Mouse (Mus musculus) large intestine, adult 2 months (tissue): ENCODE results near the gene Nptx1. TPM values are rescaled to one million over a fixed set of nuclear protein-coding genes. Genes with fewer than 3 reads are reported as not detected.

Experiments used
- DNase-seq: peaks from one replicate; pipeline ENCODE4 v3.0.0-alpha.2; 2012; ENCODE audit warnings: low read depth, low spot score
- WGBS: fragments of 180-500 bp; shearing (Covaris S2); methylation state at CpG from one replicate; pipeline ENCODE4 v1.1.7; 2018; 5-methylcytosine and 5-hydroxymethylcytosine counted together
- polyA plus RNA-seq: library from polyadenylated mRNA; depleted of rRNA; stranded (reverse); fragments of >200 nt; gene quantifications from 2 replicates; pipeline ENCODE4 v1.2.3, GENCODE M21; 2012

Gene Nptx1
- polyA plus RNA-seq, 1 experiment, result 0.62 TPM

- 67% methylated on average over 8 of the region's 8 CpGs for WGBS
Measured at GRCm38 (mm10) chr11:119532460-119532859, 15.1 kb downstream of the Nptx1 start.

DNA sequence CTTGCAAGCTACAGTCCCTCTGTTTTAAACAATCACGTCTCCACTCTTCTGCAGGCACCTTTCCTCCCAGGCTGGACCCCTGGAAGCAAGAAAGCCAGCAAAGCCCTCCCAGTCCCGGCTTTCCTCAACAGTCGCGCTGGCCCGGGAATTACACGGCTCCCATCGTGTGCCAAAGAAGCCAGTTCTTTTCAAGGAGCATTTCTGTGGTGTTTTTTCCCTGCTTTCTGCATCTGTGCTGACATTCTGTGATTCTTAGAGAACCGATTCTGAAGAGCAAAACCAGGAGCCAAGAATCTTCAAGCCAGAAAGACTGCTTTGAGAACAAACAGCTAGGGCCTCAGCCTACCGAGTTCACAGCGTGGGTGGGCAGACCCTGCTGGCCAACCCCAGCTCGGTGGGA lies 18.6 kb downstream of the Nptx1 start:
- 52% methylated on average over 11 of the region's 11 CpGs for WGBS
- no peak for DNase-seq

More at GRCm38 (mm10) chr11:119532460-119532859, 15.1 kb downstream of the Nptx1 start:
- no peak for DNase-seq

DNA sequence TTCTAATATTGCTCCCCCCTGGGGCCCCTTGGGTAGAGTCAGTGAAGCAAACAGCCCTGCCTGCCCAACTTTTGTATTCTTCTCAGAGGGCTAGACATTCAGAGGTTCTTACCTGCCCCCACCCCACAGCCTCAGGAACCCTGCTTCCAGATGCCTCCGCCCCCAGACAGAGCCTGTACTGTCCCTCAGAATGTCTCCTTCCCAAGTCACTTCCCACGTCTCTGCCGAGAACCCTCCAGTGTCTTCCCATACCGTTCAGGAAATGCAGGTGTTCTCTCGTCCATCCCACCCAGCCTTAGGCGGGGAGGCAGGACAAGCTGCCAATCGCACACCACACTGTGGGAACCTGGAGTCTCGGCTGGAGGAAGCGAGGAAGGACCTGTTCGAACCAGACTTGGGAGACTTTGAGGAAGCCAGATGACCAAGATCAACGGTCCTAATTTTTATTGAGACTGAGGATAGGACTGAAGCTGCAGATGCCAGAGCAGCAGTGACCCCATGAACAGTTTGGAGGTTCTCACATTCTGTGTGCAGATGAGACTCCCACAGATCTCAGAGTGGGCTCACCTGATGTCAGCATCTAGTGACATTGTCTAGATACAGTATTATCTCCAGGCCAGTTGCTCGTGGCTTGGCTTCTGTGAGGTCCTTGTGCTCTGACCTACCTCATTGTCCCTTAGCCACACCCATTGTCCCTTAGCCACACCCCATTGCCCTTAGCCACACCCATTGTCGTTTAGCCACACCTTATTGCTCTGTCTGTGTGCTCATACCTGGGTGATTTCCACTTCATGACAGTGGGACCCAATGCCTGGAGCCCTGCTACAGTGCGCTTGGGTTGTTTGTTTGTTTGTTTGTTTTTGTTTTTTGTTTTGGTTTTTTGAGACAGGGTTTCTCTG lies 21.2 kb downstream of the Nptx1 start:
- 67% methylated on average over 14 of the region's 14 CpGs for WGBS

DNA sequence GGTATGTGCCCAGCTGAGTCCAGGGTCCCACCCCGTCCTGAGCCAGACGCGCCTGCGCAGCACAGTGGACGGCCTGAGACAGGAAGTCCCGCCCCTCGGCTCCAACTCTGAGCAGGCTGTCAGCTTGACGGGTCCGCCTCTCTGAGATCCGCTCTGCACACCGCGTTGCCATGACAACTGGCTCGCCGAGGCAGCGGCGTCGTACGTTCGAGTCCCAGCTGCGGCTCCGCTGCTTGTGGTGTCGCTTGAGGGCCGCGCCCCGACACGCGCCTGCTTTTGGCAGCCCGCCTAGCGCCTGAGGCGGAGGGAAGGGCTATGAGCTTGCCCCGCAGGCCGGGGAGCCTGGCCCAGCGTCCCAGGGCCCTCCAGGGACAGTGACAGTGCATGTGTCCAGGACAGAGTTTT lies 23.0 kb downstream of the Nptx1 start:
- DNase-seq, result peak; percentile 45

More for the DNA sequence above, 21.2 kb downstream of the Nptx1 start:
- no peak for DNase-seq

GRCm38 (mm10) chr11:119523392-119523791 lies 24.2 kb downstream of the Nptx1 start:
- WGBS, result 85% methylated on average over 3 of the region's 3 CpGs
- no peak for DNase-seq

More for the DNA sequence above, 23.0 kb downstream of the Nptx1 start:
- 2% methylated on average over 33 of the region's 33 CpGs for WGBS

DNA sequence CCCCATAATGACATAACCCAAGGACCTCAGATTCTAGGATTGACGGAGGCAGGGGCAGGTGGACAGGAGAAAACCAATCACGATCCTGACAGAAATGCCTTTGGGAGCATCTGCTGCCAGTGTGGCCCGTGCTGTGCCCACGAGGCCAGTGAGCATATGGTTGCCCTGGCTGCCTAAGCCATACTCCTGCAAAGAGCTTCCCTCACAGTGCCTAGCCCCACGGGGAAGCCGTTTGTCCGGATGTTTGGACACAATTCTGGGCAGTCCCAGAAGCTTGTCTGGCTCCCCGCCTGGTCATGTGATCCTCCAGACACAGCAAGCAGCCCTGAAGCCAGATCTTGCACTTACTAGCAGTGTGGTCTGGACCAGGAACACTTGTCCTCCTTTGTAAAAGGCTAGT lies 24.8 kb downstream of the Nptx1 start:
- no peak for DNase-seq
- 64% methylated on average over 8 of the region's 8 CpGs for WGBS

- 86% methylated on average over 6 of the region's 6 CpGs for WGBS
- DNase-seq, result no peak
Measured at GRCm38 (mm10) chr11:119521920-119522710, 25.4 kb downstream of the Nptx1 start.

DNA sequence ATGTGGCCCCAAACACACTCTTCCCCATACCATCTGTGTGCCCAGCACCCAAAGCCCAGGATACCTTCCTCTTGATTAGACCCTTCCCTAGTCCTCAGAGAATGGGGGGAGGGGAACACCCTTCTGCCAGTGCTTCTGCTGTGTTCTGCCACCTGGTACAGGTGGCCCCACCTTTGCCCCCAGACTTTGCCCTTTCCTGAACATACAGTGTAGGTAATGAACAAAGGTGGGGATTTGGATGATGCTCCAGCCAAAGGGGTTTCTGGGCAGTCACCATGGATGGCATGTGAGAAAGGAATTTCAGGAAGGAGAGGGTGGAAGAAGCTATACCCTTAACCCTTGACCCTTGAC lies 26.9 kb downstream of the Nptx1 start:
- DNase-seq, result no peak

DNA sequence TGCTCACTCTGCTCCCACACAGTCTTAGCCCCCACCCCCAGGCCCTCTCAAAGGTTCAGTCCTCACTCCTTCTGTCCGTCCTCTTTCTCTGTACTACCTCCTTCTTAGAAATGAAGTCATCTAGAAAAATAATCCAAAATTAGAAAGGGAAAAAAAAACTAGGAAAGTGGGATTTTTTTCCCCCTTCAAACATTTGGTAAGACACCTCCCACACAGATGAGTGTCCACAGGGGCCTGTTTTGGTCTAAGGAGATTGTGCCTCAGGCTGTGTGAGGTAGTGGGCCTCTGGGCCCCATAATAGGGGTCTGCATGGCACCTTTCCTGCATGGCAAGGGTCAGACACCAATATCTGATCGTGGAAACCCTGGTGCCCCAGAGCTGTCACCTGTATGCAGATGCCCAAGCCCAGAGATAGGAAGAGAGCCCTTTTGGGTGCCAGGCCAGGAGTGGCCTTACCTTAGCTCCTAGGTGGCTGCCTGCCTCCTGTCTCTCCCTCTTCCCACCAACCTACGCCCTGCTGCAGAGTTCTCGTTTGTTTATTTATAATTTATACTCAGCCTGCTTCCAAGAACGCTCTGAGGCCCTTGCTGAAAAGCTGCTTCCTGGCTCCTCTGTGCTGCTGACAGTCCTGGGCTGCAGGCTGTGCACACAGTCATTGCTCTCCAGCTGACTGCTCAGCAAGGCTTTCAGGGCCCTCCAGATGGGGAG lies 27.4 kb downstream of the Nptx1 start:
- WGBS, result 35% methylated on average over 5 of the region's 5 CpGs
- DNase-seq, result no peak

DNA sequence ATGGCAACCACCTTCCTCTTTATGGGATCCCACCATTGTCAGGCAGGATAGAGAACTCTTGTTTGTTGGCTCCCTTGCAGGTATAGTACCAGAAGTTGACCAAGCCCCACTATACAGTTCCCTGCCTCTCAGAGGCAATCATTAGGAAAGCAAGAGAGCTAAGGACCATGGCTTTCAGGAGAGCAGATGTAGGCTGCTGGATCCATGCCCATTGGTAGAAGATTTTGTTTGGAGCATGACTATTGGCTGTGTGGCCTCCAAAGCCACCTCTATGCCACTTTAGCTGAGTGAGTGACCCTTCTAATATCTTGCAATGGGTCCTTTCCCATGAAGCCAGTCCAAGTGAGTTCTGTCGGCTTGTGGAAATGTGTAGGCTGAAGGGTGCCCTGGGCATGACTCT lies 28.2 kb downstream of the Nptx1 start:
- no peak for DNase-seq
- WGBS, result 100% methylated on average over 1 of the region's 1 CpGs

GRCm38 (mm10) chr11:119516677-119517361 lies 30.7 kb downstream of the Nptx1 start:
- no peak for DNase-seq
- WGBS, result 71% methylated on average over 12 of the region's 12 CpGs

DNA sequence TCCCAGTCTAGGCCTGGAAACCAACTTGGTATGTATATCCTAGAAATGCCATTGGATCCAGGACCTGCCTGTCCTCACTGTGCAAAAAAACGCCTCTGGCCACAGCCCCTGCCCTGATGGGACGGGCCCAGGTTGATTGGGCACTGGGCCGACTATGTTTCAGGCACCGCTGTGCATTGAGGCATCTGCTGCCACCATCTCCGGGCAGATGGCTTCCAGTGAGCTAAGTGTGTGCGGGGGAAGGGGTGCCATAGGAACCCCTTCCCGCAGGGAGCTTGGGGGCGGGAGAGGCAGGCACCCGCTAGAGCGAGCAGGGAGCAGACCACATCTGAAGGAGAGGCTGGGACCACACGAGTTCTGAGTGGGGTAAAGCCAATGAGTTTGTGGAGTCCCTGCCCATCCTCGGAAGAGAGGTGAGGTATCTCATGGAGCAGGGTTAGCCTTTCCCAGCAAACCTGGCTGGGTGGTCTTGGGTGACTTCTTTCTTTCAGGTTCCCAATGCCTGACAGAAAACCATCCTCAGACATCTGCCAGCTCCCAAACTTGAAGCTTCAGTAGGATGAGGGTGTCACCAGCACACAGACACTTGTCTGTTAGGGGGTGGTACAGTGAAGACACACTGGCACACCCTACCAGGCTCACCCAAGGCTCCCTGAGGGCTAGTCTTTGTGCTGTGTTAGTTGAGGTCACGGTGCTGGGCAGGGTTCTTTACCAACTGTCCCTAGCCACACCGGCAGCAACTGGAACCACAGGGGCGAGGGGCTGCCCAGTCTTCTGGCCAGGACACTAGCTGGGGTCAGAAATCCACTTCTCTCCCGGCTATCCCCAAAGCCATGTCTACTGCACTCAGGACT lies 31.5 kb downstream of the Nptx1 start:
- 80% methylated on average over 16 of the region's 16 CpGs for WGBS
- DNase-seq, result no peak

DNA sequence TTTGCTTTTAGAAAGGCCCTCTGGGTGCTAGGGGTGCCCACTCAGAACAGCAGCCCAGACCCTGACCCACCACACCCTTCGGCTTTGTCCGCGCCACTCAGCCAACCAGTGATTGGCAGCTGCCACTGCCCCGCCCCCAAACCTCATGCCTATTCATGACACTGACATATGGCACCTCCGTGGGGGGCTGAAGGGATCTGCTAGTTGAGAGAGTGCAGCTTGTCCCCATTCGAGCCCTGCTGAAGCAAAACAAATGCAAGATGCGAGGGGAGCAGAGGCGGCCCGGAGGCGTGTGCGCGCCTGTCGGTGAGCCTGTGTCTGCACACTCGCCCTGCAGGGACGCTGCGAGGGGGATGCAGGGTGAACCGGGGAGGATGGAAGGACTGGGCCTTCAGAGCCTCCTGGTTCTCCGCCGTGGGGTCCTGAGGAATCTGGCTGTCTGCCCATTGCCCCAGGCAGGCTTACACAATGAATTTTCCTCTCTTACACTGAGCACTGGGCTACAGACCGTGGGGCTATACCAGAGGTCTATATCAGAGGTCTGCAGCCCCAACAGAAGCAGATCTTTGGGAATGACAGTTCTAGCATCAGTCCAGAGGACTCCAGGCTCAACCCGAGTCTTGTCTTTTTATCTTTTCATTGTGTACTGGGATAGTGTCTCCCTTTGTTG lies 32.5 kb downstream of the Nptx1 start:
- 12% methylated on average over 21 of the region's 21 CpGs for WGBS
- DNase-seq, result no peak

GRCm38 (mm10) chr11:119514108-119514860 lies 33.3 kb downstream of the Nptx1 start:
- no peak for DNase-seq
- 53% methylated on average over 16 of the region's 16 CpGs for whole genome bisulfite sequencing

GRCm38 (mm10) chr11:119513038-119513659 lies 34.4 kb downstream of the Nptx1 start:
- WGBS, result 20% methylated on average over 9 of the region's 9 CpGs
- DNase-seq, result no peak

DNA sequence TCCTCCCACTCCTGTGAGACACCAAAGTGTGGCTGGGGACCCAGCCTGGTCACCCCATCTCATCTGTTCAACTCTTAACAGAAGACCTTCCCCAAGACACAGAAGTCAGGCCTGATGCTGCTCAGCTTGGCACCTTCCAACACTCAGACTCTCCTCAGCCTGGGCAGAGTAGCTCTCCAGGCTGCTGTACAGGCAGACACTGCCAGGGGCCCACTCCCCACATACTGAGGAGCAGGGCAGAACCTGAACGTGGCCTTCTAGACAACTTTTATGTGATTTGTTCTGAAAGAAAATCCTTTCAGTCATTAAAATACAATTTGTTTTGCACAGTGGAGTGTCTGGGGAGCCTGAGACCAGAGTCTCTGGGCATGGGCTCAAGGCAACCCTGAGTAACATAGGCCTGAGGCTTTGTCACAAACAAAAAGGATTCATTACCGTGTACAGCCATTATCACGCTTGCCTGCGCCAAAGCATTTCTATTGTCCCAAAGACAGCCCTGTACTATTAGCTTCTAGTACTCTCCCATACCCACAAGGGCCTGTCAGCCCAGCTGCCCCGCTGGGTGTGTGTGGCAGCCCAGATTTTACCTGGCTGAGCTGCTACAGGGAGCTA lies 38.3 kb downstream of the Nptx1 start:
- WGBS, result 64% methylated on average over 5 of the region's 5 CpGs
- DNase-seq, result no peak

GRCm38 (mm10) chr11:119507772-119508171 lies 39.8 kb downstream of the Nptx1 start:
- no peak for DNase-seq
- 89% methylated on average over 8 of the region's 8 CpGs for WGBS
